Mouse (Mus musculus): ENCODE results near the gene Foxo6.
A peak's percentile ranks its signal among the peaks of the same experiment; 100 is the strongest.

Gene Foxo6

DNA sequence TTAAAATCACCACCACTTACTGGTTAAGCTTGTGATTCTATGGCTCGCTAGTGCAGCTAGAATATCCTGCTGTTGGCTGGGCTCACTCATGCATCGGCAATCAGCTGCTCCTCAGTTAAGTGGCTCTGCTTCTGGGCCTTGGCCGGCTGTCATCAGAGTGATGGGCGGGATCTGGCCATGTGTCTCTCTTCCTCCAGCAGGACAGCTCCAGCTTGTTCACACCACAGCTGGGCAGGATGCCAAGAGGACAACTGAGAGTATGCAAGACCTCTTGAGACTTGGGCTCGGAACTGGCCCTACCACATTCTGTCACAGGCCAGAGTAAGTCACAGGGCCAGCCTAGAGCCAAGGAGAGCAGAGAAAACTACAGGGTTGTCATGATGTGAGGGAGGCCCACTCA, 39.7 kb downstream of the Foxo6 start:
- no peak for DNase-seq (ENCODE audit: low spot score in 2 of 2)

DNA sequence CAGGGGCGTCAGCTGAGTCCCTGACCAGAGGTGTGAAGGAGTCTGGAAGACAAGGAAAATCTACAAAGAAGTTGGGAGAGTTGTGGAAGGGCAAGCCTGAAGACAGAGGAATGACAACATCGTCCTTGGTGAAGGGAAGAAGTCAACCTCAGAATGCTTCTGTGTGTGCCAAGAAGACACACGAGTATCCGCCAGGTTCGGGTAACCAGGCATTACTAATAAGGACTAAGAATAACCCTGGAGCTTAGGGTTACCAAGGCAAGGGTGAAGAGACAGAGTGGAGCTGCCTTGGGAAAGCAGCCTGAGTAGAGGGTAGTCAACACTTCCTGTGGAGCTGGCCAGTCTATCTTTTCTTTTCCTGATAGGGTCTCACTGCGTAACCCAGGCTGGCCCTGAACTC, 41.1 kb downstream of the Foxo6 start:
- DNase-seq (ENCODE audit: low spot score in 2 of 2): no peak

DNA sequence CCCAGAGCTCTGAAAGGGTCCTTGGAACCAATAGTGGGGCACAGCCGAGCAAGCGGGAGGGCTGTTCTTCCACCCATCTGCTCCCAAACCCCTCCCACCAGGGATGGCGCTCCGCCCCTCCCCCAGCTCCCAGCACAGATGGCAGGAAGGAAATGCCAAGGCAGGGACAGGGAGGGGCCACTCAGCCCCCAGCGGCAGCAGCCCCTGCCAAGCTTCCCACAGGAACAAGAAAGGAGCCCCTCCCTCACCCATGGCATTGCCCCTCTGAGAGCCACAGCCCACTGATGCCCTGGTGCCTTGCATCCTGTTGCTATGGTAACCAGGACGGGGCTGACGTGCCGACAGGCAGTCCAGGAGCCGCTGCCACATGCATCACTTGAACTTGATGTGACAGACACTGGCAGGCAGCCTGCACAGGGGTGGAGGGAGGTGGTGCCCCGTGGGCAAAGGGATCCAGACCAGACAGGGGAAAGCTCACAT, 44.3 kb downstream of the Foxo6 start:
- DNase-seq (ENCODE audit: low spot score in 2 of 2): peak; percentile 84 to 86

DNA sequence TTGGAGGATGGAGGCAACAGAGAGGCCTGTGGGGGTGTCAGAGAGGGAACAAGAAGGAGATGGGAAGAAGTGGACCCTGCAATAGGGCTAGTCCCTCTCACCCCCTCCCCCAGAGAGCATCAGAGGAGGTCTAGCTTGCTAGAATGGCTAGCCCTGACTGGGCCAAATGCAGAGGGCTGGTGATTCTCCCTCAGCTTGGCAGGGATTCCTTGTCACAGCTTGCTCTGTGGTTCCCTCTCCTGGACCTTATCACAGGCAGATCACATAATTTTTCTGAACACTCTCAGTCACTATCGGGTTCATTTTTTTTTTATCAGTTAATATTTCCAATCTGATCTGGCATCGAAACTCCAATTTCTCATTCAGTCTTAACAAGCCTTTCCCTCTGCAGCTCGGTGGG, 46.0 kb downstream of the Foxo6 start:
- DNase-seq (ENCODE audit: low spot score in 2 of 2): no peak

DNA sequence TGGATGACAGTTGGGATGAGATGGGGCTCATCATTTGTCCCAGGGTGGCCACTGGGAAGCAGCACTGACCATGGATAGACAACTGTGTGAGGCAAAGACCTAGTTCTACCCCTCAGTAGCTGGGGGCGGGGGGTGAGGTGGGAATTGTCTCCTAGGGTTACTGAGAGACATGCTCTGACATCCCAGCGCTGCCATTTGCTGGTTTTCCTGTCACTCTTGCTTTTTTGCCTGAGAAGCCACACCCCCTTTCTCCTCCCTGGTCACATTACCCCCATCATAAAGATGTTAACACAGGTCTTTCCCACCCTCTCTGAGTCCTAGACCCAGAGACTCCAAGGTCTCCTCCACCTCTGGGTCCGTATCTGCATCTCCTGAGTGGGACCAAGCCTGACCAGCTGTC, 47.7 kb downstream of the Foxo6 start:
- no peak for DNase-seq (ENCODE audit: low spot score in 2 of 2)

DNA sequence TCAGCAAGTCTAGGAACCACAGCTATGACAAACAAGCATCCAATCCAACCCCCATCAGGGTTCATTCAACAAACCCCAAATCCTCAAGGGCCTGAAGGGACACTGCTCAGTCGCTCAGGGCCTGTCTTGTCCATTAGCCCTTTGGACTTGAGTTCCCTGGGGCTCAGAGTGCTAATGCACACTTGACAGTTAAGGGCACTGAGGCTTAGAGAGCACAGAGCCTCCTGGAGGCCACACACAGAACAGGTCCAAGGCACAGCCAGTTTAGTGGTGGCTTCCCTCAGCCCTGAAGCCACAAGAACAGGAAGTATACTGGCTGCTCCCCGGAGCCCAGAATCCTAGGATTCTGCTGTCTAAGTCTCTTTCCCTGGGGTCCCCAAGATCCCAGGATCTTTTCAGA, 53.9 kb downstream of the Foxo6 start:
- DNase-seq (ENCODE audit: low spot score in 2 of 2): no peak

DNA sequence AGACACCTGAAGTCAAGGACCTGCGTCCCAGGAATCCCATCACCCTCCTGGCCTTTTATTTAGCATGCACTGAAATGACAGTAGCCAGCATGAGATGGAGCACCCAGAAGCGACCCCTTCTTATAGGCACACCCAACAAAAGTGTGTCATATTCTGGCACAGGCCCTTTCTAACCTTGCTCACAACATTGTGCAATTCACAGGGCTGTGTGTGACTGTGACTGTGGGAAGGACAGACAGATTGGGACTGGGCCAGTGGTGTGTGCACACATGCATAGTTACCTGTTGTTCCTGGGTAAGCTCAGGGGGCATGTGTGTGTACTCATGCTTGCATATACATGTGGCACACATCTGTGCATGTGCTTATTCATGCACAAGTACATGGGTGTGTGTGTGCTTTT, 54.6 kb downstream of the Foxo6 start:
- DNase-seq (ENCODE audit: low spot score in 2 of 2): no peak

DNA sequence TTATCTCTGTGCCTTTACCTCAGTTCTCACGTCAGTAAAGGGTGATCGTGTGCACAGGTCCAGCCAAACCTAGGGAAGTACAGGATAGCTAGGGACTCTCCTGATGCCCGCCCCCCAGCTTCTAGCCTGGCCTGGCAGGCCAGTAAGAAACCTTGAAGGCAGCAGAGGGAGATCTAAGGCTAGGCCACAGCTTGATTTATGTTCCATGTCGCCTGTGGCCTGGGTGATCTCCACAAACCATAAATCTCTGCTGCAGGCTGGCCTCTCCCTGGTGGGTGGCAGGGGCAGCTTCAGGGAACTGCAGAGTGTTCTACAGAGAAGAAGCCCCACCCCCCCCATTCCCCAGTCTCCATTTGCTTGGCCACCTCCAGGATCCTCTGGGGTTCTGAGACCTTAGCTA, 55.2 kb downstream of the Foxo6 start:
- no peak for DNase-seq (ENCODE audit: low spot score in 2 of 2)

DNA sequence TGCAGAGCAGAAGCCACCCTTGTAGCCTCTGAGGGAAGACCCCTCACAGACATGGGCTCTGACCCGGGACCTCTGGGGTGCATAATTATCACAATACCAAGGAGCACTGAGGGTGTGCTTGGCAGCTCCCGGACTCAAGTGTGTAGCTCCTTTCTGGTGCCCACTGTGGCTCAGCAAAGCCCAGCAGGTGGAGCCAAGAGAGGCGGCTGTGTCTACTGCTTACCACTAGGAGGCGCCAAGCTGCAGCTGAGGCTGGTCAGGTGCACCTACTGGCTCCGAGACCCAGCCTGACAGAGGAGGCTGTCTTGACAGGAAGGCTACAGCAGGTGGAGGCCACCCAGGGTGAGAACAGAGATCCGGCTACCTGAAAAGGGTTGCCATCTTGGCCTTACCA, 56.9 kb downstream of the Foxo6 start:
- peak in 1 of 2 experiments; percentile 64 for DNase-seq (ENCODE audit: low spot score in 2 of 2)

DNA sequence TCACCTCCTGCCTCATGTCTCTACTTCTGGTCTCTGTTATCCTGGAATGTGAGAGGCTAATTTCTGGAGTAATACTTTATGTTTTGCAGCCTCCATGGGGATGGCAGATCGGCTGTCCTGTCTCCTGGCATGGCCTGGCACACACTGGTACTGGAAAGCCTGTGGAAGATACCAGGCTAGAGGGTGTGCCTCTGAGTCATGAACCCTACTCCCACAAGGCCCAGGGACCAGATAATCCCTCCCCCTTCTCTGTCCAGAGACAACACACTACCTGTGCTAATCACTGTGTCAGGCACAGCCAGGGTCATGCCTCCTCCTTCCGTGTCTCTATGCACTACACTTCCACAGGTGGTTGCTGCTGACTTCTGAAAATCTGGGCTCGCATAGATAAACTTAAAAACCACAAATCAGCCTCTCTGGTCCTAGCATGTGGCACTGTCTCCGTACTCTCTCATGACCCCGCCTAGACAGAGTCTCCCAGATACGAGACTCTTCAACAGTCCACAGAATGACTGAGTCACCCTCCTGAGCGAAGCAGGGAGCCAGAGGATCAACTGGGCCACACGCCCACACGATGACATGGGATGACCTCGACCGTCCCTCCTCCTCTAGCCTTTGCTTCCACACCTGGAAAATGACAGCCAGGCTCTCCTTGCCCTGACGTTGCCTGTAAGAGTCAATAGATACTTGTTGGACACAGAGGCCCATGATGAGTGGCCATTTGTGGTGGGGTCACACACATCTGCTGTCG, 57.5 kb downstream of the Foxo6 start:
- no peak for DNase-seq (ENCODE audit: low spot score in 2 of 2)

DNA sequence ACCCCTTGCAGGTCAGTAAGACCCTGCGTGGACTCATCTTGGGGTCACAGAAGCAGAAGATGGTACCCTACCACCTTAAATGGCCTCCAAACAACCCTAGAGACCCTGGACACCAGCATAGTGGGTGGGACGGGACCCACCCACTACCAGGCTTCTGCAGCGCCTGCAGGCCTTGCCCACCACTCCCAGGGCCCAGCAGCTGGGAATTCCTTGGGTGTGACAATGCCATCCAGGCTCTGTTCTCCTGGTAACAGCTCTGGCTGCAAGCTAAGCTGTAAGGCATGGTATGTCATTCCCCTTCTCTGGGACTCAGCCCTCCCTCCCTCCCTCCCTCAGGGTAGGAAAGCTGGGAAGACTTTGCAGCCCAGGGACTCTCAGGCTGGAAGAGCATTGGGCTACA, 58.5 kb downstream of the Foxo6 start:
- no peak for DNase-seq (ENCODE audit: low spot score in 2 of 2)

DNA sequence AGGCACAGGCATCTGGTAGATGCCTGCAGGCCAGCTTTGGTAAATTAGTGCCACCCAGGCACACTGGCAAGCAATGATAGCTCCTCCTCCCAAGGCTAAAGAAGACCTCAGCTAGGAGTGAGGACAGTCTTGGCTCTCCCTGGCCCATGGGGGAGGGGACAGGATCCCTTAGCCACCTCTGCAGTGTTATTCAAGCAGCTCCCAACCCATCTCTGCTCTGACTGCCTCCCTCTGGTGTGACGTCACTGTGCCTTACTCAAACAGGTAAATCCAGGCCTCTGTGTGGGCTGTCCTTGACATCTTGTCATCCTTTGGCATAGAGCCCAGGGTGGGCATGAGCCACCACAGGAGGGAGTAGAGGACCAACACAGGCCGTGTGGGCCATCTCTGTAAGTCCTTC, 59.9 kb downstream of the Foxo6 start:
- DNase-seq (ENCODE audit: low spot score in 2 of 2): peak in 1 of 2 experiments; percentile 25

DNA sequence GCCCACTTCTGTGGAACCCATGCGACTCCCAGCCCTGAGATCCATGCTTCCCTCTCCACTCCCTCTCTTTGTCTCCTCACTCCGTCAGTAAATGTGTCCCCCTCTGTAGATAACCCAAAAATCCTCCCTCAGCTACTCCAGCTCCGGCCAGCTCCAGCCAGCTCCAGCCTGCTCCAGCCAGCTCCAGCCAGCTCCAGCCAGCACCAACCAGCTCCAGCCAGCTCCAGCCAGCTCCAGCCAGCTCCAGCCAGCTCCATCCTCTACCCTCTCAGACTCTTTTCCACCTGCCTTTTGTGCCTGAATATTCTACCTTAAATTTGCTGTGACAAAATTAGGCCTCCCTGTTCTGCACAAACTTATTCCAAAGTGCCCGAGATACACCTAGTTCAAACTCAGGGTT, 60.5 kb downstream of the Foxo6 start:
- no peak for DNase-seq (ENCODE audit: low spot score in 2 of 2)

DNA sequence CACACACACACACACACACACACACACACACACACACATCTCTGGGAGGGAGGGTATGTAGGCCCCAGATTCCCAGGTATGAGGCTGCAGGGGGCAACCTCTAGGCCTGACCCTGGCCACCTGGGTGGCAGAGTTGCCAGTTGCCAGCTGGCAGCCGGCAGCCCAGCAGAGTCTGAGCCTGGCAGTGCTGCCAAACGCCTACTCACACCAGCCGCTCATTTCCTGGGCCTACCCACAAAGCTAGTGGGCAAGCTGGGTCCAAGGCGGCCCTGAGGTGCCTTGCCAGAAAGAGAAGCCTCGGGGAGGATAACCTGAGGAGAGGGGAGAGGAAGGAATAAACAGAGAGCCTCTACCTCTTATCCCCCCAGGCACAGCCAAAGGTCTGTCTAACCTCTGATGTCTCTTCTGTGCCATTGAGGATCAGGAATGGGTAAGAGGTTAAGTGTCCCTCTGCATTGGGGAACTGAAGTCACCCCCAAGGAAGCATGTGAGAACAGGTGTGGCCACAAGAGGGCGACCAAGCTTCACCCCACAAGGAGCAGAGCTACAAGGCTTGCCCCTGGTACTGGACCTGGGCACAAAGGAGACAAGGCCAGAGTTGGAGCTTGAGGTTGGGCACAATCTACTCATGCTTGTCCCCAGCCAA, 61.9 kb downstream of the Foxo6 start:
- DNase-seq (ENCODE audit: low spot score in 2 of 2): peak; percentile 46 to 71

DNA sequence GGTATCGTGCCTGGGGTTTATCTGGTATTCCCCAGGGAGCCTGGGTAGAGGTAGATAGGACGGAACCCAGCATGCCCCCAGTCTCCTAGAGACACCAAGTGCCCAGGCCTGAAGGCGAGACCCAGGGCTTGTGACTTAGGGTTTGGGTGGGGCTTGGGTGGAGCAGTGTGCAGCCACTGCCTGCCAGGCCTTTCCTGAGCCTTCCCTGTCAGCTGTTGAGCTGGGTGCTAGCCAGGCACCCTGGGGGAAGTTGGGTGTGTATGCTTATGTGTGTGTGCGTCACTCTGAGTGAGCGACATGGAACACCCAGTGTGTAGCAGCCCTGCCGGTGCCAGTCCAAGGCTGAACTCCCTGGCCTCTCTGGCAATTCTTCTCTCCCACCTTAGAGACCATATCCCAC, 63.3 kb downstream of the Foxo6 start:
- no peak for DNase-seq (ENCODE audit: low spot score in 2 of 2)

DNA sequence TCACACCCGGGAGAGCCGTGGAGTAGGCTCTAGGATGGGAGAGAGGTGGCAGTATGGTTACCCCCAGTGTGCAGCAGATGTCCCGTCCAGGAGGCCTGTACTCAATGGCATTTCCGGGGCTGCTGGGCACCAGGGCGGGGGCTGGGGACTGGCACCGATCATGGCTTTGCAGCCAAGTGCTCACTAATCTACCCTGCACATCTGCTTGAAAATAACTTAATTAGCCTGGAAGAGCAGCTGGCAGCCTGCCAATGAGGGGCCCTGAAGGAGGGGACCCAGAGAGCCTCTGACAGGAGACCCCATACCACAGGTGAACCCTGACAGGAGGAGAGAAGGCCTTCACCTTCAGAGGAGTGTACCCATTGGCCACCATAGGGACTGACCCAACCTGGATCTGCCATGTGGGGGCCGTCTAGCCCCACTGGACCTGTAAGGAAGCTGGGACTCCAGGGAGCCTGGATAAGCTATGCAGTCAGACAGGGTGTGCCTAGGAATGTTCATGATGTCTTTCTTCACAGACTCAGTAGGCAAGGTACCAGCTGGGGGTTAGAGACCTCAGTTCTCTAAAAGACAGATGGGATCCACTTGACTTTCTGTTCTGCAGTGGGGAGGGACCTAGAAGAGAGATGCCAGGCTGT, 63.9 kb downstream of the Foxo6 start:
- no peak for DNase-seq (ENCODE audit: low spot score in 2 of 2)

DNA sequence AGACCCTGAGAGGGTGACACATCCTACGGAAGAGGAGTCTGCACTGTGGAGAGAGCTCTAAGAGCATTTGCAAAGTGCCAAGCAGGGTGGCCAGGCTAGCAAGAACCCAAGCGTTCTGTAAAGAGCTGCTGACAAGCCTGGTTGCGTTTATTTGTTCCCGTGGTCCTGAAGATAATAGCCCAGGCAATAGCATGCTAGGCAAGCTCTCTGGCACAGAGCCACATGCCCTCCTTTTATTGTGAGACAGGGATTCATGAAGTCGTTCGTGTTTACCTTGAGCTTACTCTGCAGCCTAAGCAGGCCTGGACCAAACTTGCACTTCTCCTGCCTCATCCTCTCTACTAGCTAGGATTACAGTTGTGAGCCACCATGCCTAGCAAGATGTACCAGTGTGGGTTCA, 65.4 kb downstream of the Foxo6 start:
- DNase-seq (ENCODE audit: low spot score in 2 of 2): no peak

DNA sequence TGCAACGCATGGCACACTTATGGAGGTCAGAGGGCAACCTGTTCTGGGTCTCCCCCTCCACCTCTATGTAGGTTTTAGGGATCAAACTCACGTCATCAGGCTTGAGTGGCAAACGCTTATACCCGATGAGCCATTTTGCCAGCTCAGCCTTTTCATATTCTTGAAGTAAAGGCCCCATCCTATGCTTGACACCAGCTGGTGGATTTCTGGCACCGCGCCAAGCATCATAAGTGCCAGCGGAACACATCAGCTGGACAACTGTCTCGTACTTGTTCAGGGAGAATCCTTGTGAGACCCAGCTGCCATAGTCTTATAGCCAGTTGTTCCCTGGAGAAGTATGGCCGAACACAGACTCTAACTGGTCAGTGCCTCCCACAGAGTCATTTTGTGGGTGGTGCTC, 68.3 kb downstream of the Foxo6 start:
- no peak for DNase-seq (ENCODE audit: low spot score in 2 of 2)

Data from frontal cortex, postnatal 10 days (tissue).